Mouse (Mus musculus): ENCODE data around the gene Fgfr1op. TPM values are rescaled to one million over a fixed set of nuclear protein-coding genes. Genes with fewer than 3 reads are reported as not detected.
"Not testable (repeated sequence)": the region's sequence is repeated elsewhere in the genome, so short reads cannot be mapped to it uniquely, and the experiment has no call there.

Fgfr1op gene
- total RNA-seq, 2 experiments from 2014 or later = 21.4 to 21.7 TPM

GRCm38 (mm10) chr17:8158627-8159026 lies 6.7 kb upstream of the Fgfr1op start:
- intact Hi-C loops (cut with DNase I); DNase-seq (ENCODE audit: extremely low spot score in 1 of 2, low spot score in 2 of 2); H3K27ac ChIP-seq; H3K4me3 ChIP-seq: not testable (repeated sequence)

- H3K4me3 ChIP-seq; intact Hi-C loops (cut with DNase I); H3K27ac ChIP-seq: not testable (repeated sequence)
- DNase-seq (ENCODE audit: extremely low spot score in 1 of 2, low spot score in 2 of 2) = peak; percentile 37 to 39
- peak; percentile 54 for TF ChIP-seq CTCF (IDR thresholded peaks at IDR 0.05)
These were observed 4.3 kb upstream of the Fgfr1op start for GRCm38 (mm10) chr17:8160969-8161368.

DNA sequence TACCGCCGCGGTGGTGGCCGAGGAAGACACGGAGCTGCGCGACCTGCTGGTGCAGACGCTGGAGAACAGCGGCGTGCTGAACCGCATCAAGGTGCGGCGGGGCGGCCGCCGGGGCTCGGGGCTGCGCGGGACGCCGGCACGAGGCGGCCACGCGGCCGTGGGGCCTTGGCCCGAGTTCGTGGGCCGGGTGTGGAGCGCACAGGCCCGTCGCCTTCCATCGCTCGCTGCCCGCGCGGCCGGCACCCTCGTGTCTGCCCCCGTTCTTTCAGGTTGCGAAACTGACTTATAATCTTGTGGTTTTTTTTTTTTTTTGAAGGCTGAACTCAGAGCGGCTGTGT lies 276 bp downstream of the Fgfr1op start:
- DNase-seq (ENCODE audit: extremely low spot score in 1 of 2, low spot score in 2 of 2) = peak; percentile 35 to 37
- intact Hi-C loops (cut with DNase I); H3K27ac ChIP-seq: not testable (repeated sequence)
- peak overlapping the region; percentile 50 for H3K4me3 ChIP-seq

- DNase-seq (ENCODE audit: extremely low spot score in 1 of 2, low spot score in 2 of 2); intact Hi-C loops (cut with DNase I); H3K27ac ChIP-seq: not testable (repeated sequence)
- H3K4me3 ChIP-seq = peak overlapping the region; percentile 50
These were observed 676 bp downstream of the Fgfr1op start for GRCm38 (mm10) chr17:8165977-8166376.

GRCm38 (mm10) chr17:8166454-8166853 lies 1.2 kb downstream of the Fgfr1op start:
- H3K27ac ChIP-seq; DNase-seq (ENCODE audit: extremely low spot score in 1 of 2, low spot score in 2 of 2); intact Hi-C loops (cut with DNase I): not testable (repeated sequence)
- H3K4me3 ChIP-seq = peak overlapping the region; percentile 50

GRCm38 (mm10) chr17:8167436-8167835 lies 2.1 kb downstream of the Fgfr1op start:
- intact Hi-C loops (cut with DNase I) = not testable (repeated sequence)

GRCm38 (mm10) chr17:8170331-8170730 lies 5.0 kb downstream of the Fgfr1op start:
- no peak for TF ChIP-seq CTCF (IDR thresholded peaks at IDR 0.05)
- no peak for DNase-seq (ENCODE audit: extremely low spot score in 1 of 2, low spot score in 2 of 2)
- no peak overlapping the region for H3K27ac ChIP-seq
- no peak overlapping the region for H3K4me3 ChIP-seq
- intact Hi-C loops (cut with DNase I) = no loop called here

More at GRCm38 (mm10) chr17:8167436-8167835, 2.1 kb downstream of the Fgfr1op start:
- H3K4me3 ChIP-seq; DNase-seq (ENCODE audit: extremely low spot score in 1 of 2, low spot score in 2 of 2); H3K27ac ChIP-seq: not testable (repeated sequence)

- Histone ChIP-seq H3K4me3 (no peak overlapping the region), H3K27ac (no peak overlapping the region)
- intact Hi-C loops (cut with DNase I) = no loop called here
- no peak for DNase-seq (ENCODE audit: extremely low spot score in 1 of 2, low spot score in 2 of 2)
- TF ChIP-seq CTCF (IDR thresholded peaks at IDR 0.05) = no peak
These were observed 5.8 kb downstream of the Fgfr1op start for GRCm38 (mm10) chr17:8171081-8171480.

GRCm38 (mm10) chr17:8177090-8177489 lies 11.8 kb downstream of the Fgfr1op start:
- Histone ChIP-seq H3K4me3 (no peak overlapping the region), H3K27ac (no peak overlapping the region)
- TF ChIP-seq CTCF (IDR thresholded peaks at IDR 0.05) = no peak
- DNase-seq (ENCODE audit: extremely low spot score in 1 of 2, low spot score in 2 of 2) = no peak
- intact Hi-C loops (cut with DNase I) = no loop called here

- no peak for TF ChIP-seq CTCF (IDR thresholded peaks at IDR 0.05)
- no peak overlapping the region for H3K4me3 ChIP-seq
- intact Hi-C loops (cut with DNase I) = no loop called here
- no peak overlapping the region for H3K27ac ChIP-seq
- DNase-seq (ENCODE audit: extremely low spot score in 1 of 2, low spot score in 2 of 2) = no peak
These were observed 18.5 kb downstream of the Fgfr1op start for GRCm38 (mm10) chr17:8183815-8184214.

GRCm38 (mm10) chr17:8184217-8184616 lies 18.9 kb downstream of the Fgfr1op start:
- no peak for TF ChIP-seq CTCF (IDR thresholded peaks at IDR 0.05)
- no peak for DNase-seq (ENCODE audit: extremely low spot score in 1 of 2, low spot score in 2 of 2)
- no peak overlapping the region for H3K27ac ChIP-seq
- intact Hi-C loops (cut with DNase I) = no loop called here
- no peak overlapping the region for H3K4me3 ChIP-seq

DNA sequence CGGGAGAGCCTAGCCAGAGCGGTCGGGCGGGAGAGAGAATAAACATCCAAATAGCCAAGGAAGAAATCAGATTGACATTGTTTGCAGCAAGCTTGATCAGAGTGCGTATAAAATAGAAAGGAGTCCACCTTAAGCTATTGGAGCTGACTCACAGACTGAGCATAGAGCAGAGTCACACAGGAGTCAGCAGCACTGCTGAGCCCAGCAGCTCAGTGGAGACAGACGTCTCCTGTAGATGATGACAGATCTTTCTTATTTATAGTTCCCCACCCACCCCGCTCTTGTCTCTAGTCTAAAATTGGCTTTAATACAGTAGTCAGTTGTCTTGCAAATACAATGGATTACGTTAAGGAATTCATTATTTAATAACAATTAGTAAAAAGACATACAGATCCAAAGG lies 28.4 kb downstream of the Fgfr1op start:
- TF ChIP-seq CTCF (IDR thresholded peaks at IDR 0.05) = no peak

DNA sequence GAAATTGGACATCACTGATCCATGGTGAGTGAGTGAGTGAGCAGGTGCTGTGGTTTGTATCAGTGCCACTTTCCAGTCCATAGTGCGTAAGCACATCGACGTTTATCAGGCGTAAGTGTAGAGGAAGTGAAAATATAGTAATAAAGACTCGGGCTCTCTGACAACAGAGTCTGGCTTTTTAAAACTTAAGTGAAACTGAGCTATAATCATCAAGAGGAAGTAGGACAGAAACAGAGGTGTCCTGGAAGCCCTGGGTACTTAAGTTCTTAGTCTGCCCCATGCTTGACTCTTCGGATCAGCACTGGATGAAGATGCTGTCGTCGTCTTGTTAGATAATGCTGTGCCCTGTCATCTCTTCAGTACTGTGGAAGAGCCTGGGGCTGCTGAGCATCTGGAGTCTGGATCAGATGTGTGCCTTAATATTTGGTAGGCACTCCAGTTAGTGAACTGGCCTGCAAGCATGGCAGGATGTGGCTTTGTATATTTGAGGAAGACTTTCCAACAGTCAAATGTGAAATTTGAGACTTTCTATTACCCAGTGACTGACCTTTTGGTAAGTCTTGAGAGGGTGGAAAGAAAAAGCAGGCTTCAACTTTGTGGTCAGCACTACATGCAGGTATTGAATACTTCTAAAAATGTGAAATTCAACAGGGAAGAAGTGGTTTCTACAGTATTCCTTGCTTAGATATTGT lies 30.5 kb downstream of the Fgfr1op start:
- H3K27ac ChIP-seq = no peak overlapping the region
- DNase-seq (ENCODE audit: extremely low spot score in 1 of 2, low spot score in 2 of 2) = no peak
- intact Hi-C loops (cut with DNase I) = loop anchor here (5.0 kb wide), 1 partner anchor 106 kb away; no protein-coding TSS in a partner anchor
- TF ChIP-seq CTCF (IDR thresholded peaks at IDR 0.05) = no peak
- H3K4me3 ChIP-seq = no peak overlapping the region

More for the DNA sequence above, 28.4 kb downstream of the Fgfr1op start:
- intact Hi-C loops (cut with DNase I) = no loop called here
- no peak overlapping the region for H3K4me3 ChIP-seq
- H3K27ac ChIP-seq = no peak overlapping the region
- DNase-seq (ENCODE audit: extremely low spot score in 1 of 2, low spot score in 2 of 2) = no peak

All from left cerebral cortex, adult 2 months (tissue).